Mouse (Mus musculus): Measurements from ENCODE around the gene Sorbs2. TPM values are rescaled to one million over a fixed set of nuclear protein-coding genes. Genes with fewer than 3 reads are reported as not detected.
"Not testable (repeated sequence)": the region's sequence is repeated elsewhere in the genome, so short reads cannot be mapped to it uniquely, and the experiment has no call there.

The Sorbs2 gene
- polyA plus RNA-seq, 1 experiment = 0.09 TPM

- no peak overlapping the region for H3ac ChIP-seq (ENCODE audit: control insufficient read depth, insufficient read length, low read depth)
- no peak for TF ChIP-seq CEBPB (IDR thresholded peaks at IDR 0.05; ENCODE audit: low read depth)
- TF ChIP-seq CTCF (IDR thresholded peaks at IDR 0.05; ENCODE audit: control insufficient read depth, insufficient read depth, insufficient read length) = no peak
- no peak for TF ChIP-seq FOSL1 (IDR thresholded peaks at IDR 0.05; ENCODE audit: insufficient read depth, low read length, poor library complexity, severe bottlenecking)
- no peak for TF ChIP-seq USF1 (IDR thresholded peaks at IDR 0.05; ENCODE audit: low read depth)
- no peak for TF ChIP-seq MYOD1 (IDR thresholded peaks at IDR 0.05; ENCODE audit: control insufficient read depth, insufficient read length, low read depth)
- no peak for TF ChIP-seq MYOG (IDR thresholded peaks at IDR 0.05; ENCODE audit: control insufficient read depth, extremely low read depth, insufficient read length)
- no peak for TF ChIP-seq MAX (IDR thresholded peaks at IDR 0.05)
- H3K4me3 ChIP-seq (ENCODE audit: insufficient read depth, poor library complexity, severe bottlenecking) = no peak overlapping the region
- no peaks in the 10 kb centered on the region for H3K79me3 ChIP-seq (ENCODE audit: low read depth)
- no peaks in the 10 kb centered on the region for H3K36me3 ChIP-seq (ENCODE audit: control insufficient read depth, insufficient read depth)
- no peaks in the 10 kb centered on the region for H3K27me3 ChIP-seq (ENCODE audit: control insufficient read depth, insufficient read depth, insufficient read length)
- H3K79me2 ChIP-seq (ENCODE audit: control insufficient read depth, insufficient read depth) = no peaks in the 10 kb centered on the region
Observed at GRCm38 (mm10) chr8:45857734-45858133, 350.1 kb downstream of the Sorbs2 start.

DNA sequence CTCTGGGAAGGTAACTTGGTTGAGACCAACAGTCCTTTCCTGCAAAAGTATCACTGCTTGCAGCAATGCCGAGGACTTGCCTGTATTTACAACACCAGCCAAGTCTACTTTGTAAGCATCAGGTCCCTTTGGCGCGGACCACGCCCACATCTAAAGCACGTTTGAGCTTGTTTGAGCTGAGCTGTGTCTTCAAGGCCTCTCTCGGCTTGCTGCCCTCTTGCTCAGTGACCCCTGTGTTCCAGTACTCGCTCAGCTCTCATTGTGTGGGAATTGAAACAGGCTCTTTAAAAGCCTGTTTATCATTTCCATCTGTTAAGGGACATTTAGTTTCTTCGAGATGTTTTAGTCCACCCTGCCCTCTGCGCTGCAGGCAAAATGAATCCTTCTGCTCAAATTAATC lies 350.8 kb downstream of the Sorbs2 start:
- H3K79me2 ChIP-seq (ENCODE audit: control insufficient read depth, insufficient read depth) = no peaks in the 10 kb centered on the region
- H3K36me3 ChIP-seq (ENCODE audit: control insufficient read depth, insufficient read depth) = no peaks in the 10 kb centered on the region
- H3K4me3 ChIP-seq (ENCODE audit: insufficient read depth, poor library complexity, severe bottlenecking) = no peak overlapping the region
- H3K27me3 ChIP-seq (ENCODE audit: control insufficient read depth, insufficient read depth, insufficient read length) = no peaks in the 10 kb centered on the region
- no peaks in the 10 kb centered on the region for H3K79me3 ChIP-seq (ENCODE audit: low read depth)
- no peak overlapping the region for H3ac ChIP-seq (ENCODE audit: control insufficient read depth, insufficient read length, low read depth)
- TF ChIP-seq MAX (IDR thresholded peaks at IDR 0.05) (no peak), CEBPB (IDR thresholded peaks at IDR 0.05; ENCODE audit: low read depth) (no peak)

GRCm38 (mm10) chr8:45871587-45871986 lies 364.0 kb downstream of the Sorbs2 start:
- not testable (repeated sequence) for H3K4me3 ChIP-seq (ENCODE audit: insufficient read depth, poor library complexity, severe bottlenecking); H3K79me2 ChIP-seq (ENCODE audit: control insufficient read depth, insufficient read depth); H3K36me3 ChIP-seq (ENCODE audit: control insufficient read depth, insufficient read depth); H3K79me3 ChIP-seq (ENCODE audit: low read depth); H3K27me3 ChIP-seq (ENCODE audit: control insufficient read depth, insufficient read depth, insufficient read length); H3ac ChIP-seq (ENCODE audit: control insufficient read depth, insufficient read length, low read depth)

GRCm38 (mm10) chr8:45872077-45872476 lies 364.5 kb downstream of the Sorbs2 start:
- Histone ChIP-seq H3K36me3 (ENCODE audit: control insufficient read depth, insufficient read depth) (no peaks in the 10 kb centered on the region), H3K27me3 (ENCODE audit: control insufficient read depth, insufficient read depth, insufficient read length) (no peaks in the 10 kb centered on the region), H3K79me2 (ENCODE audit: control insufficient read depth, insufficient read depth) (no peaks in the 10 kb centered on the region), H3ac (ENCODE audit: control insufficient read depth, insufficient read length, low read depth) (no peak overlapping the region), H3K4me3 (ENCODE audit: insufficient read depth, poor library complexity, severe bottlenecking) (no peak overlapping the region), H3K79me3 (ENCODE audit: low read depth) (no peaks in the 10 kb centered on the region)
- TF ChIP-seq FOSL1 (IDR thresholded peaks at IDR 0.05; ENCODE audit: insufficient read depth, low read length, poor library complexity, severe bottlenecking) = no peak
- TF ChIP-seq CTCF (IDR thresholded peaks at IDR 0.05; ENCODE audit: control insufficient read depth, insufficient read depth, insufficient read length) = no peak
- TF ChIP-seq CEBPB (IDR thresholded peaks at IDR 0.05; ENCODE audit: low read depth) = no peak
- no peak for TF ChIP-seq MYOD1 (IDR thresholded peaks at IDR 0.05; ENCODE audit: control insufficient read depth, insufficient read length, low read depth)
- TF ChIP-seq MAX (IDR thresholded peaks at IDR 0.05) = no peak
- TF ChIP-seq USF1 (IDR thresholded peaks at IDR 0.05; ENCODE audit: low read depth) = no peak
- no peak for TF ChIP-seq MYOG (IDR thresholded peaks at IDR 0.05; ENCODE audit: control insufficient read depth, extremely low read depth, insufficient read length)

- no peak overlapping the region for H3ac ChIP-seq (ENCODE audit: control insufficient read depth, insufficient read length, low read depth)
- TF ChIP-seq CTCF (IDR thresholded peaks at IDR 0.05; ENCODE audit: control insufficient read depth, insufficient read depth, insufficient read length) (no peak), USF1 (IDR thresholded peaks at IDR 0.05; ENCODE audit: low read depth) (no peak), MAX (IDR thresholded peaks at IDR 0.05) (no peak), CEBPB (IDR thresholded peaks at IDR 0.05; ENCODE audit: low read depth) (no peak), MYOG (IDR thresholded peaks at IDR 0.05; ENCODE audit: control insufficient read depth, extremely low read depth, insufficient read length) (no peak)
- H3K79me3 ChIP-seq (ENCODE audit: low read depth) = no peaks in the 10 kb centered on the region
- no peaks in the 10 kb centered on the region for H3K36me3 ChIP-seq (ENCODE audit: control insufficient read depth, insufficient read depth)
- no peaks in the 10 kb centered on the region for H3K27me3 ChIP-seq (ENCODE audit: control insufficient read depth, insufficient read depth, insufficient read length)
- H3K4me3 ChIP-seq (ENCODE audit: insufficient read depth, poor library complexity, severe bottlenecking) = no peak overlapping the region
- no peaks in the 10 kb centered on the region for H3K79me2 ChIP-seq (ENCODE audit: control insufficient read depth, insufficient read depth)
Observed at GRCm38 (mm10) chr8:45874945-45875626, 367.5 kb downstream of the Sorbs2 start.

DNA sequence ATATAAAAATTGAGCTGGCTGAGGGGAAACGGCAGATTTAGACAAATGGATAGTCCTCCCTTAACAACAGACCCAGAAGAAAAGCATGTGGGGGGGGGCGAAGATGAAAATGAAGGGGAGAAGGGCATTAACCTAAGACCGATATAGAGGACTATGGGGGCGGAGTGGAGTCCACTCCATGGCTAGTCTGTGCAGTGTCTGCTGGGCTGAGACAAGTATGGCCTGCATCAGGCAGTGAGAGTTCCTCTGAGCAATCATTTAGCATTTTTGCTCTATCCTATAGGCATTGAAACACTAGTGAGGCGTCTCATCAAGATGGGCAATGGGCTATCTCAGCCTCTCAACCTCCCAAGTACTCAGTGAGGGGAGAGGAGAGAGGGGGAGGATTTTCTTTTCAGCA lies 368.8 kb downstream of the Sorbs2 start:
- H3K79me3 ChIP-seq (ENCODE audit: low read depth) = no peaks in the 10 kb centered on the region
- H3K4me3 ChIP-seq (ENCODE audit: insufficient read depth, poor library complexity, severe bottlenecking) = no peak overlapping the region
- no peaks in the 10 kb centered on the region for H3K27me3 ChIP-seq (ENCODE audit: control insufficient read depth, insufficient read depth, insufficient read length)
- no peak for TF ChIP-seq MAX (IDR thresholded peaks at IDR 0.05)
- TF ChIP-seq CTCF (IDR thresholded peaks at IDR 0.05; ENCODE audit: control insufficient read depth, insufficient read depth, insufficient read length) = no peak
- no peak for TF ChIP-seq FOSL1 (IDR thresholded peaks at IDR 0.05; ENCODE audit: insufficient read depth, low read length, poor library complexity, severe bottlenecking)
- TF ChIP-seq CEBPB (IDR thresholded peaks at IDR 0.05; ENCODE audit: low read depth) = no peak
- TF ChIP-seq USF1 (IDR thresholded peaks at IDR 0.05; ENCODE audit: low read depth) = no peak
- TF ChIP-seq MYOG (IDR thresholded peaks at IDR 0.05; ENCODE audit: control insufficient read depth, extremely low read depth, insufficient read length) = no peak
- TF ChIP-seq MYOD1 (IDR thresholded peaks at IDR 0.05; ENCODE audit: control insufficient read depth, insufficient read length, low read depth) = no peak
- no peak overlapping the region for H3ac ChIP-seq (ENCODE audit: control insufficient read depth, insufficient read length, low read depth)
- no peaks in the 10 kb centered on the region for H3K36me3 ChIP-seq (ENCODE audit: control insufficient read depth, insufficient read depth)
- no peaks in the 10 kb centered on the region for H3K79me2 ChIP-seq (ENCODE audit: control insufficient read depth, insufficient read depth)

Other genes with a start within 250 kb of the Sorbs2 start
- not detected for gene F11, start 245.8 kb upstream of the Sorbs2 start, polyA plus RNA-seq (2012; fragmentation: generic; extraction: Trizol)
- gene Klkb1, start 212.9 kb upstream of the Sorbs2 start, polyA plus RNA-seq (2012; fragmentation: generic; extraction: Trizol) = not detected
- gene Gm45753, start 199.3 kb upstream of the Sorbs2 start, polyA plus RNA-seq (2012; fragmentation: generic; extraction: Trizol) = not detected
- gene Cyp4v3, start 174.6 kb upstream of the Sorbs2 start, polyA plus RNA-seq (2012; fragmentation: generic; extraction: Trizol) = 0.07 TPM
- 3.5 TPM for gene Fam149a, start 125.5 kb upstream of the Sorbs2 start, polyA plus RNA-seq (2012; fragmentation: generic; extraction: Trizol)
- gene Tlr3, start 96.7 kb upstream of the Sorbs2 start, polyA plus RNA-seq (2012; fragmentation: generic; extraction: Trizol) = 0.04 TPM